Mouse (Mus musculus) lung, adult 2 months (tissue): ENCODE measurements around the gene Ero1lb. TPM values are rescaled to one million over a fixed set of nuclear protein-coding genes. Genes with fewer than 3 reads are reported as not detected.

Experiments used
- DNase-seq: peaks from one replicate; pipeline ENCODE4 v3.0.0; 2022
- H3K4me1 ChIP-seq: fragments of 200-500 bp; 2 replicates; pipeline ENCODE4 v1.6.1; 2011; ENCODE audit warnings: low read length; ENCODE audit not compliant: control insufficient read depth, insufficient read depth
- H3K4me3 ChIP-seq: fragments of 200-500 bp; replicated peaks from 2 replicates; pipeline ENCODE3; 2011; ENCODE audit warnings: low read depth, mild to moderate bottlenecking, control low read depth, low read length; ENCODE audit errors: extremely low read depth
- CTCF ChIP-seq: fragments of 200-500 bp; IDR thresholded peaks from 2 replicates; pipeline ENCODE4 v1.5.1; 2011; ENCODE audit warnings: mild to moderate bottlenecking, low read length, control low read depth; ENCODE audit not compliant: insufficient read depth
- POLR2A ChIP-seq: fragments of 200-500 bp; IDR thresholded peaks from 2 replicates; pipeline ENCODE4 v1.6.1; 2011; ENCODE audit warnings: low read depth, mild to moderate bottlenecking, control low read depth, low read length, borderline replicate concordance; ENCODE audit errors: extremely low read depth
- WGBS: fragments of 180-500 bp; shearing (Covaris S2); methylation state at CpG from one replicate; pipeline ENCODE4 v1.1.7; 2018; 5-methylcytosine and 5-hydroxymethylcytosine counted together
- polyA plus RNA-seq: library from polyadenylated mRNA; depleted of rRNA; stranded (reverse); fragments of >200 nt; gene quantifications from 2 replicates; pipeline ENCODE4 v1.2.3, GENCODE M21; 2012

Gene Ero1lb
- polyA plus RNA-seq, 1 experiment, result 4.1 TPM

DNA sequence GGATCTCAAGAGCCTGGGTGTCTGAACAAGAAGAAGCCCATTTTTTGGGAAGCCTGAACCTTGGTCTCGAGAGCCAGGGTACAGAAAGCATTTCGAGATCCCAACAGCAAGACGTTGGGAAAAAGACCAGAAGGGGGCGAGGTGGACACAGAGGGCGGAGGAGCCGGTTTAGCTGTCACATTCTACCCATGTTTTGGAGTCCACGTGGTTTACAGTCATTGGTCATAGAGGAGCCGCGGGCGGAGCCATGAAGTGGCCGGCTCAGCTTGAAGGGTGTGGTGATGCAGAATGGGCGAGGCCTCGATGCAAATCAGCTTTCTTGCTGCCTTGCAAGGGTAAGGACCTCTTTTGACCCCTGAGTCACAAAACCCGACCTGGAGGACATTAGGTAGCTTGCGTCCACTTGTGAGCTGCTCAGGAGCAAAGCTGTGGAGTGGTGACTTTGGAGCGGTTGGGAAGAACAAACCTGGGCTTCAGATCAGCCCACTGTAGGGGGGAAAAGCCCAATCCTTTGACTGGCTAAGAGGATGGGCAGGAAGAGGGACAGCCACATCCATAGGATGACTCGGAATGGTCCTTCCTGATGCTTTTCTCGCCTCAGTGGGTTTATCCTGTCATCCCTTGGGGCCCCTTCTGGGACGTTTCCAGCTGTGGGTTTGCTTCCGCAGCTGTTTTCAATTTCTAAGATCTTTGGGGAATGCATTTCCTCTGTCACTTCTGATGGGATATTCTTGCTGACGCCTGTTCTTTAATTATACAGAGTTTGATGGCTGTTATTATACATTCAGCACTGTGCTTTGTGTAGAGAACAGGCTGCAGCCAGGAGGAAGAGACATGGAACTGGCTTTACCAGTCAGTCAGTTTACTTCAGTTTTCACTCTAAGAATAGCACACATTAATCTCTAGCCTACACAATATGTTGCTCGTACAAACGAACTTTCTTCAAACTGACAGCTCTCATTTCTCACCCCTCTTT lies 23.4 kb upstream of the Ero1lb start:
- WGBS, result 4% methylated on average over 23 of the region's 23 CpGs
- Histone ChIP-seq H3K4me1 (no peaks in the 10 kb centered on the region), H3K4me3 (no peak overlapping the region)
- no peak for TF ChIP-seq POLR2A
- 0 out of 2 replicates have a peak, but pooled peaks have one; percentile 10 for TF ChIP-seq CTCF
- peak; percentile 69 for DNase-seq

DNA sequence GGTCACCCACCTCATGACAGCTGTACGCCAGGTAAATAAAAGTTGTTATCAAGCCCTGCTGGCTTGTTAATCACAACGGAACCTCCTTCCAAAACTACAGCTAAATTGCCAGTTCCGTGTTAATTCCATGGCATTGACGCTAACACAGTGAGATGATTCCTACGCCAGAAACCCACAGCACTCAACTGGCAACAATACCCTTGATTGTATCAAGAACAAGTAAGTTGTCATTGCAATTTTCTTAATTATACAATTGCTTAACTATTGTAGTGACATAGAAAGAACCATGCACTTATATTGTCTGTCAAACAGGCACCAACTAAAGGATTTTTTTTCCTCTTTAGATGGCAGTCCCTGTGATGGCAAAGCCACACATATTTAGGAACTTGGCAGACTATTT lies 22.4 kb upstream of the Ero1lb start:
- no peak for DNase-seq
- WGBS, result 56% methylated on average over 5 of the region's 5 CpGs
- Histone ChIP-seq H3K4me3 (no peak overlapping the region), H3K4me1 (no peaks in the 10 kb centered on the region)
- TF ChIP-seq CTCF (no peak), POLR2A (no peak)

DNA sequence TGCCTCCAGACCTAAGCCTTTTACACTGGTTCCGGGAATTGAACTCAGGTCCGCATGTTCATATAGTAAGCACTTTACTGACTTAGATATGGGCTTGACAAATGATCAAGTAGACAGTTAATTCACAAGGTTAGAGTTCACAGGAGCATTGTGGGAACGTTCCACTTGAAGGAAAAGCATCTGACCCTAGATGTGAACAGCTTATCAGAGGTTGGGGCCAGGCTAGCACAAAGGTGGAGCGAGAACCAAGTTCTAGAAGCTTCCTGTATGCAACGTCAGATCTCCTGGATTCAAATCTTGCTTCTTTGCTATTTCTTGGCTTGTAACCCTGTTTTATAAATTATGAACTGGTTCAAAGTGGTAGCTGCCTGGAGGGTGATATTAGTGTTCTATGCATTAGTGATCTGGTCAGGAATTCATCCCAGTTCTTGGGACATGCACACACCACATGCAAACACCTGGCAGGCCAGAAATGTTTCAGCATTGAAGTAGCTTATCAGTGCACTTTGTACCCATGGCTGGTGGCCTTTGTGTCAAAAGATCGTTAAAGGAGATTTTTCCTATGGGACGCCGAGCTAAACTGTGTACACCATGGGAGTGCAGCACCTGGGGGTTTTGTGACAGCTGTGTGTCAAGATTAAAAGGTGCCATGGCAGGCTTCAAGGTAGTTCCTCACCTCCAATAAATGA lies 21.6 kb upstream of the Ero1lb start:
- DNase-seq, result no peak
- H3K4me1 ChIP-seq, result no peaks in the 10 kb centered on the region
- no peak overlapping the region for H3K4me3 ChIP-seq
- 72% methylated on average over 8 of the region's 8 CpGs for WGBS
- no peak for TF ChIP-seq POLR2A
- TF ChIP-seq CTCF, result no peak

DNA sequence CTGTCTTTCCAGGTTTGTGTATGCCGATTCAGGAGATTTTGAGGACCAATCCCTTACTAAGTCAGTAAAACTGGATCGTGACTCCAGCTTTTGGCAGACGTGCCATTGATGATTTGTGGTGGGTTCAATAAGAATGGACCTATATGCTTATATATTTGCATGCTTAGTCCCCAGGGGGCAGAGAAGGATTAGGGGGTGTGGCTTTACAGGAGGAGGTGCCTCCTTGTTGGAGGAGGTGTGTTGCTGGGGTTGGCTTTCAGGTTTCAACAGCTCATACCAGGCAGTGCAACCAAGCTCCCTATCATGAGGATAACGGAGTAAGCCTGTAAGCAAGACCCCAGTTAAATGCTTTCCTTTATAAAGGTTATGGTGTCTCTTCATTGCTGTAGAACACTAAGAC lies 11.5 kb upstream of the Ero1lb start:
- Histone ChIP-seq H3K4me1 (no peaks in the 10 kb centered on the region), H3K4me3 (no peak overlapping the region)
- no peak for DNase-seq
- TF ChIP-seq CTCF (no peak), POLR2A (no peak)
- 69% methylated on average over 4 of the region's 4 CpGs for WGBS

GRCm38 (mm10) chr13:12559044-12559443 lies 6.6 kb upstream of the Ero1lb start:
- no peak for TF ChIP-seq CTCF
- TF ChIP-seq POLR2A, result no peak
- WGBS, result 70% methylated on average over 3 of the region's 3 CpGs
- Histone ChIP-seq H3K4me3 (no peak overlapping the region), H3K4me1 (no peaks in the 10 kb centered on the region)
- no peak for DNase-seq

- Histone ChIP-seq H3K4me3 (no peak overlapping the region), H3K4me1 (no peaks in the 10 kb centered on the region)
- no peak for TF ChIP-seq CTCF
- TF ChIP-seq POLR2A, result no peak
- no peak for DNase-seq
- 58% methylated on average over 6 of the region's 6 CpGs for WGBS
These were observed 6.1 kb upstream of the Ero1lb start for GRCm38 (mm10) chr13:12559462-12560120.

- WGBS, result 49% methylated on average over 2 of the region's 2 CpGs
- peaks cover 7% of the 10 kb centered on the region; the same call in 1 of the 2 replicates for H3K4me1 ChIP-seq
- TF ChIP-seq CTCF (no peak), POLR2A (no peak)
- no peak overlapping the region for H3K4me3 ChIP-seq
- DNase-seq, result no peak
These were observed 3.9 kb upstream of the Ero1lb start for GRCm38 (mm10) chr13:12561729-12562128.

DNA sequence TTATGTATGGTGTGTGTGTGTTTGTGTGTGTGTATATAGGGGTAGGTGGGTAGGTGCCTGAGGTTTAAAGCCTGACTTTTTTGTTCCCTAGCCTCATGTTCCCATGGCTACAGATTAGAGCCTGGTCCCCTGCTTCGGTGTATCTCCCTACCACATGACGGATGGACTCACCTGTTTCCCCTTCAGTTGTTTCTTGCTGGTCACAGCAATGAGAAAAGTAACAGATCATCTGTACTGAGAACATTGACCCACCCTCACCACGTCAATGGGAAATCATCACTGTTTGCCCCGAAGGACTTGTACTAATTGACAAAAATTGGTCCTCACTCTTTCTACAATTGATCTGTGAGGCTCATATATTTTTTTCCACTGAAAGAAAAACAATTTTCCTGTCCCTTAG lies 3.4 kb upstream of the Ero1lb start:
- Histone ChIP-seq H3K4me1 (peaks cover 7% of the 10 kb centered on the region; the same call in 1 of the 2 replicates), H3K4me3 (no peak overlapping the region)
- TF ChIP-seq CTCF, result no peak
- no peak for TF ChIP-seq POLR2A
- DNase-seq, result no peak
- 80% methylated on average over 4 of the region's 4 CpGs for WGBS

DNA sequence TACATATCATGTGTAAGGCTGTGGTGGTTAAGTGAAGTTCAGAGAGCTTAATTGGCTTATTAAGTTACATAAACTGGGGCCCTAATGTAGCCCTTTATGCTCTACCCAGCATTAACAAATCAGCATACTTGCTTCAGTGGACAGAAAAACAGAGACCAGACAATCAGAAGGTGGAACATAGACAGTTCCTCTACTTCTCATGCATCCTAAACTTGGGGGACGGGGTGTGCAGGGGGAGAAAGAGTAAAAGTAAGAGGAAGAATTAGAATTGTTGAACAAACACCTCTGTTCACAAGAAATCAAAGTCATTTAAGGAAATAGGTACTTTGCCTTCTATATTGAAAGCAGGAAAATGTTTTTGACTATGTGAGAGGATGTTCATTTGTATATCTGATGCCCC lies 2.3 kb downstream of the Ero1lb start:
- H3K4me3 ChIP-seq, result no peak overlapping the region
- no peak for DNase-seq
- H3K4me1 ChIP-seq, result peaks cover 7% of the 10 kb centered on the region; the same call in 1 of the 2 replicates
- TF ChIP-seq POLR2A (no peak), CTCF (no peak)
- WGBS, result 77% methylated on average over 1 of the region's 1 CpGs
